Mouse (Mus musculus): ENCODE results near the gene Olfr530.

The Olfr530 gene

DNA sequence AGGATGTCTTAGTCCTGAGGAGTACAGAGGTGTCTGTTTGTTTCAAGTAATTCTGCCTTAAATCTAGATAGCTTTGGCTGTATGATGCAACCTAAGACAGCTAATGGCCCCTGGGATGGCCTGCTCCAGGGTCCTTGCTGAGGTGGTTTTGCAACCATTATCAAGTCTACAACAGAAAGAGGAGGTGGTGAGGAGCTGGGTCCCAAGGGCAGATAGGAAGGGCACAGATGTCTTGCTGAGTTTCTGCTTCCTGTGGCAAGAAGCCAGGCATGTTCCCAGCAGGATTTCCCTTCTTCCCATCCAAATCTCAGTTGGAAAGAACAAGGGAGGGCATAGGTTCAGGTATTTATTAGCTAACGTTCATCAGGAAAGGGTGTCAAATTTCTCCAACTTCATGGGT, at the start of gene Olfr530:
Gene Olfr530, minus strand, starts transcription at position 101 of the 400 bp plus-strand sequence.
- DNase-seq (ENCODE audit: extremely low spot score, low spot score) = no peak

DNA sequence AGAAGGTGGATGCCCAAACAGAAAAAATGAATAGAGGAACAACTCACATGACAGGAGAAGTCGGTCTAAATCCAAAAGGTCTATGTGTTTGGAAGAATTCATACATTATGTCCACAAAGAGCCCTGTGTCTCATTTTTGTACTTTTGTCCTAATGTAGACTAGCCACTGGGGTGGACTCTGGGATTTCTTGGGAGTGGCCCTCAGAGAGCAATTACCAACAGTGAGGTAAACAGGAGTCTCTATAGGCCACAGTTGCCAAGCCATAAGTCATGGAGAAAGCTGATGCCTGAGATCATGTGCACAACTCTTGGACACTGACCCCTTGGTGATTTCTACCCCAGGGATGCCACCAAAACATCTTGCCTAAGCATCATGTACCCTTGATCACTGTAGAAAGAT, 45.4 kb upstream of the Olfr530 start, which contains the start of gene Olfr532:
Gene Olfr532, minus strand, starts transcription at position 101 of the 400 bp plus-strand sequence.
- no peak for DNase-seq (ENCODE audit: extremely low spot score, low spot score)

DNA sequence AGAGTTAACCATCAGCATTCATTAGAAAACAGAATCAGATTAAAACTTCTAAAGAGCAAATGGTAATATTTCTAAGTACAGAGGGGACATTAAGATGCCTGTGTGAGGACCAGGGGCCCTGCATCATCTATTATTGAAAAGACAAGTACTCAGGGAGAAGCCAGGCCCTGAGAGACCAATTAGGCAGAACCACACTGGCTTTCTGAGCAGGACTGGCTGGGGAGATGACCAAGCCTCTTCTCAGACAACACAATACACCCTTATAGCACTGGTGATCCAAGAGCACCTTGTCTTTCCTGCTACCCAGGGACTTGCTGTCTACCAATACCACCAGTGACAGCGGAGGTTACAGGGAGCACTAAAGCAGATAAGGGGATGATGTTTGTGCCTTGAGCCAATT, 26.7 kb upstream of the Olfr530 start, which contains the start of gene Olfr531:
Gene Olfr531, minus strand, starts transcription at position 101 of the 400 bp plus-strand sequence.
- DNase-seq (ENCODE audit: extremely low spot score, low spot score) = no peak

DNA sequence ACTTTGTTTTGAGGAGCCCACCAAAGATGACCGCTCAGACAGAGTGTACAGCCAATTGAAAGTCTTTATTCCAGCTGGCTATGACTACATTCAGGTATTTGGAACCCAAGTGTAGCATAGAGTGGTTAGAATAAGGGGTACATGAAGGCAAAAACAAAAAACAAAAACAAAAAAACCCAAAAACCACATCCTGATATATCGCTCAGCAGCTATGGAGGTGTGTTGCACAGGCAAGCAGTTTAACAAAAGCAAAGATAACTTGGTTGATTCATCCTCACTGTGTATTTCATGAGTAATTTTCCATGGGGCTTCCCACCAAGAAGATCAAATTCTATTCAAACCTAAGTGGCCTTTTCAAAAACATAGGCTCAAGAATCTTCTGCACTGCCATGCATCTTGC, 780 bp upstream of the Olfr530 start:
- DNase-seq (ENCODE audit: extremely low spot score, low spot score) = no peak

DNA sequence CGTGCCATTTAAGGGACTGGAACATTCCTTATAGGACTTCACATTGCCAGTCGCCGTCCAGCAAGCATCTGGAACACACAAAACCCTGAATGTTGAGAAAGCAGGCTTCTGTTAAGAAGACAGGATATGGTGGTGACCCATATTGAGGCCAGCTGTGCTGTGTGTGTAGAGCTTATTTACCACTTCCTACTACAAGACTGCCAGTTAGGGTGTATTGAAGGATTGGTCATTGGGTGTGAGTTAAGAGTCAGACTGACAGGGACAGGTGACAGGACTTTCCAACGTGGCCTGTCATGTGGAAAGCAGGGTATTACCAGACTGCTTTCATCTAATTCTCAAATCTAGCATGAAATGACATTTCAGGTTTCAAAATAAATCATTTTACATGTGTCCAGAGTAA, 1.8 kb downstream of the Olfr530 start:
- DNase-seq (ENCODE audit: extremely low spot score, low spot score) = no peak

DNA sequence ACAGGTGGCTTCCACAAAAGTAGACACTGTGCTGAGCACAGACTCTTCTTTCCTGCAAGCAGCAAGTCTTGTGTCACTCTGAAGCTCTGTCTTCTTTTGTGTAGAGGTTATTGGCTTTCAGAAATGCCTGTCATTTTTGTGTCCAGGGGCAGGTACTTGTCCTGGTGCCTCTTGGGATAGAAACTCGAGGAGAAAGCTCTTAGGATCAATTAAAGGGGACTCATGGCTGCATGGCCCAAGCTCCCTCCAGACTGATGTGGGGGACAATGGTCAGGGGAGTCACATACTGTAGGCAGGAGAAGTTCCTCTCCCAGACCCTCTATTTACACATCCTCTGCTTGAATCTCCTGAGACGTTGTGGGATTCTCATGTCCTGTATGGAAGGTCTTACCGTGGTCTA, 14.6 kb downstream of the Olfr530 start, which contains the start of gene Olfr60:
Gene Olfr60, minus strand, starts transcription at position 101 of the 400 bp plus-strand sequence.
- DNase-seq (ENCODE audit: extremely low spot score, low spot score) = no peak

DNA sequence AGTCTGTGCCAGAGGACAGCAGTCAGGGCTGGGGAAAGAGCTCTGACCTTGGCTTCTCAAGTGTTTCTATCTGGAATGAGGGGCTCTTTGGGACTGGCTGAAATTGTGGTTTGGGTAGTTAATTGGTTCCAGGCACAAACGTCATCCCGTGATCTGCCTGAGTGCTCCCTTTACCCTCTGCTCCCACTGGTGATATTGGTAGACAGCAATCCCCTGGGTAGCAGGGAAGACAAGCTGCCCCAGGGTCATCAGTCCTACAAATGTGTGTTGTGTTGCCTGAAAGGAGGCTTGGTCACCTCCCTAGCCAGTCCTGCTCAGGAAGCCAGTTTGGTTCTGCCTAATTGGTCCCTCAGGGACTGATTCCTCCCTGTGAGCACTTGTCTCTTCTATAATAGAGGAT, 42.4 kb downstream of the Olfr530 start, which contains the start of gene Olfr527:
Gene Olfr527, plus strand, starts transcription at position 301 of the 400 bp plus-strand sequence.
- DNase-seq (ENCODE audit: extremely low spot score, low spot score) = no peak

DNA sequence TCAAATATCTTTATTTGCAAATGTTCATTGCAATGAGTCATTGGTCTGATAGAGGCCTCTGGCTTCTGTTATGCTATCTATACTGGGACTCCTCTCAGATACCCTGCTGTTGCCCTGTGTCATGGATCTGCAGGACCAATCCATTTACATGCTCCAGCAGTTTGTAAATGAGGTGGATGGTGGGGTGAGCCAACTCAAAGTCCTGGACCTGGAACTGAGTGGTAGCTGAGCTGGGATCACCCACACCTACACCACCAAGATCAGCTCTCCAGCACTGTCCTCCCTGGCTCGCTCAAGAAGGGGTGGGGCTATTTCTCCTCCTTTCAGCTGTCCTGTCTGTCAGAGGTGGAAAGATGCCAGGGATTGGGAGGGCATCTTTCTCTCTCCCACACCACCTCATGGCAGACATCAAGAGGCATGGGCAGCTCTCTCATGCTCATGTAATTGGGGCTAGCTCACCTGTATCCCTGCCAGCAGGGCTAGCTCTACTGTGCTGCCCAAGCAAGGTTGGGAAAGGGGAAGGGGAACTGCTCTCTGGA, 46.3 kb downstream of the Olfr530 start:
- no peak for DNase-seq (ENCODE audit: extremely low spot score, low spot score)
